Mouse (Mus musculus) kidney, postnatal 0 days (tissue): ENCODE data around the gene Comt. TPM values are rescaled to one million over a fixed set of nuclear protein-coding genes. Genes with fewer than 3 reads are reported as not detected.

Experiments used
- ATAC-seq: fragments of 200-750 bp; cut with Nextera tagmentation; replicated peaks from 2 replicates; pipeline ENCODE4 v1.8.0; 2017; ENCODE audit warnings: low read depth, moderate number of reproducible peaks, moderate TSS enrichment, moderate library complexity; ENCODE audit not compliant: low FRiP score
- DNase-seq: peaks from one replicate; pipeline ENCODE4 v3.0.0-alpha.2; 2016; ENCODE audit warnings: low spot score
- H3K27ac ChIP-seq: fragments of 300-500 bp; sonication (generic); 2 replicates; pipeline ENCODE4 v1.5.1; 2014; ENCODE audit warnings: mild to moderate bottlenecking
- H3K27me3 ChIP-seq: fragments of 300-500 bp; sonication (generic); 2 replicates; pipeline ENCODE4 v1.6.1; 2014; ENCODE audit warnings: low read length, mixed read lengths; ENCODE audit not compliant: insufficient read depth
- H3K36me3 ChIP-seq: fragments of 300-500 bp; sonication (generic); 2 replicates; pipeline ENCODE4 v1.6.1; 2014; ENCODE audit warnings: low read length, mixed read lengths; ENCODE audit not compliant: insufficient read depth
- H3K4me1 ChIP-seq: fragments of 300-500 bp; sonication (generic); replicated peaks from 2 replicates; pipeline ENCODE4 v1.6.1; 2014; ENCODE audit warnings: antibody characterized with exemption, low read length, mixed read lengths; ENCODE audit not compliant: insufficient read depth
- H3K4me2 ChIP-seq: fragments of 300-500 bp; sonication (generic); 2 replicates; pipeline ENCODE4 v1.6.1; 2014; ENCODE audit warnings: mild to moderate bottlenecking, low read length, moderate library complexity, mixed read lengths
- H3K4me3 ChIP-seq: fragments of 300-500 bp; sonication (generic); replicated peaks from 2 replicates; pipeline ENCODE4 v1.5.1; 2014; ENCODE audit warnings: low read depth, low read length
- H3K9ac ChIP-seq: fragments of 300-500 bp; sonication (generic); 2 replicates; pipeline ENCODE4 v1.6.1; 2014; ENCODE audit warnings: low read depth, low read length
- H3K9me3 ChIP-seq: fragments of 300-500 bp; sonication (generic); replicated peaks from 2 replicates; pipeline ENCODE4 v1.6.1; 2016; ENCODE audit warnings: low read length, inconsistent platforms, mixed read lengths
- CTCF ChIP-seq: IDR thresholded peaks from 2 replicates; pipeline ENCODE4 v1.5.1; 2016; ENCODE audit warnings: antibody characterized with exemption, low read depth, mild to moderate bottlenecking, moderate library complexity
- WGBS: fragments of 180-500 bp; shearing (Covaris S2); extraction: QIAGEN DNeasy Blood & Tissue Kit; methylation state at CpG from one replicate; pipeline ENCODE4 v1.1.7; 2014; 5-methylcytosine and 5-hydroxymethylcytosine counted together
- polyA plus RNA-seq: library from polyadenylated mRNA; unstranded; fragments of >200 nt; fragmentation: Nextera tagmentation; extraction: Ambion mirVana; gene quantifications from 2 replicates; pipeline ENCODE4 v1.2.1, GENCODE M21; 2015

Gene Comt
- polyA plus RNA-seq, 1 experiment from 2014 or later: 107 TPM

- no peak overlapping the region for H3K9ac ChIP-seq
- H3K36me3 ChIP-seq: no peaks in the 10 kb centered on the region
- no peak for ATAC-seq
- no peak overlapping the region for H3K4me2 ChIP-seq
- H3K4me1 ChIP-seq: peaks cover 26% of the 10 kb centered on the region
- H3K9me3 ChIP-seq: no peaks in the 10 kb centered on the region
- no peak for DNase-seq
- WGBS: 49% methylated on average over 6 of the region's 6 CpGs
- H3K27me3 ChIP-seq: no peaks in the 10 kb centered on the region
- no peak for TF ChIP-seq CTCF
- no peak overlapping the region for H3K27ac ChIP-seq
- no peak overlapping the region for H3K4me3 ChIP-seq
These were observed 46.1 kb downstream of the Comt start for GRCm38 (mm10) chr16:18380495-18381063.

GRCm38 (mm10) chr16:18379338-18380001, 47.2 kb downstream of the Comt start:
- Histone ChIP-seq H3K27me3 (no peaks in the 10 kb centered on the region), H3K4me3 (no peak overlapping the region), H3K27ac (no peak overlapping the region), H3K4me1 (peaks cover 21% of the 10 kb centered on the region), H3K36me3 (no peaks in the 10 kb centered on the region), H3K9ac (no peak overlapping the region), H3K4me2 (no peak overlapping the region), H3K9me3 (no peaks in the 10 kb centered on the region)
- 79% methylated on average over 8 of the region's 8 CpGs for WGBS
- DNase-seq: no peak
- TF ChIP-seq CTCF: no peak
- ATAC-seq: no peak

DNA sequence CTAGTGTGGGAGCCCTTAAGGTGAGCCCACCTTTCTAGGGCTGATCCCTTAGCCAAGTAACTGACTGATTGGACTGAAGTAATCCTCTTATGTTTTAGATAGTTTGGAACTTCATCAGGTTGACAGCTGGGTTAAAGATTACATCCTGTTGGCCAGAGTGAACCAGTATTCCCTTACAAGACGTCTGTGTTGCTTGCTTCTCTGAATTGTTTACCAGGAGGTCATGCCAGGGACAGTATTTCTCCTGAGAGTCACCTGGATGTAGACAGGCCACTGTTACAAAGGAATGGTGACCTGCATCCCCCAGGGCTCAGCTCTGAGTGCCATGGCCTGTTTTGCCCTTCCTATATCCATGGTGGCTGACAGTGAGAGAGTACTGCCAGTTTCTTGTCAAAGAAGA, 48.2 kb downstream of the Comt start:
- WGBS: 4% methylated on average over 1 of the region's 1 CpGs
- H3K9me3 ChIP-seq: no peaks in the 10 kb centered on the region
- no peaks in the 10 kb centered on the region for H3K36me3 ChIP-seq
- no peak overlapping the region for H3K4me2 ChIP-seq
- H3K4me3 ChIP-seq: no peak overlapping the region
- peaks cover 12% of the 10 kb centered on the region; the same call in 1 of the 2 replicates for H3K4me1 ChIP-seq
- no peak overlapping the region; the same call in 1 of the 2 replicates for H3K27ac ChIP-seq
- ATAC-seq (no peak), DNase-seq (no peak)
- no peak for TF ChIP-seq CTCF
- H3K9ac ChIP-seq: no peak overlapping the region
- H3K27me3 ChIP-seq: no peaks in the 10 kb centered on the region

DNA sequence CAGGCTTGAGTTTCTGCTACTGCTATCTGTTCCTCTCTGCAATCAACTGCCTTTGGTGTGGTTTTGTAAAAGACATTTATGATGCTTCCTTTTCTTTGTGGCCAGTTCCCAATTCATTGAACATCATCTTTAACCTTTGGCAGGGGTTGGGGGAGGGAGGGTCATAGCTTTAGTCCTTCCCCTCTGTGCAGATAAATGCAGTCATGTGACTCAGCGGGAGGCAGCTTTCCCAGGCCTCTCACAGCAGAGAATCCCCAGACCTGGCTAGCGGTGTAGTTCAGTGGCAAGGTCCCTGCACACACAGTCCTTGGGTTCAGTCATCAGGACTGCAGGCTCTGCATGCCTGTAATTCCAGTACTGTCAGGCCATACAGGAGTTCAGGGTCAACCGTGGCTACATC, 49.4 kb downstream of the Comt start:
- WGBS: 50% methylated on average over 3 of the region's 3 CpGs
- no peaks in the 10 kb centered on the region for H3K36me3 ChIP-seq
- H3K9me3 ChIP-seq: no peaks in the 10 kb centered on the region
- ATAC-seq: peak; percentile 37; the same call in 1 of the 2 replicates
- no peak for DNase-seq
- H3K27ac ChIP-seq: peak overlapping the region; percentile 52; the same call in 1 of the 2 replicates
- peaks cover 9% of the 10 kb centered on the region; the same call in 1 of the 2 replicates for H3K4me1 ChIP-seq
- H3K27me3 ChIP-seq: no peaks in the 10 kb centered on the region
- no peak for TF ChIP-seq CTCF
- no peak overlapping the region for H3K4me3 ChIP-seq
- no peak overlapping the region for H3K9ac ChIP-seq
- H3K4me2 ChIP-seq: no peak overlapping the region

- Histone ChIP-seq H3K27me3 (no peaks in the 10 kb centered on the region), H3K4me2 (no peak overlapping the region), H3K4me3 (no peak overlapping the region), H3K9ac (no peak overlapping the region), H3K27ac (no peak overlapping the region), H3K36me3 (no peaks in the 10 kb centered on the region), H3K9me3 (no peaks in the 10 kb centered on the region), H3K4me1 (peaks cover 9% of the 10 kb centered on the region; the same call in 1 of the 2 replicates)
- DNase-seq: no peak
- ATAC-seq: no peak
- TF ChIP-seq CTCF: no peak
- 71% methylated on average over 7 of the region's 7 CpGs for WGBS
These were observed 50.2 kb downstream of the Comt start for GRCm38 (mm10) chr16:18376297-18376954.

DNA sequence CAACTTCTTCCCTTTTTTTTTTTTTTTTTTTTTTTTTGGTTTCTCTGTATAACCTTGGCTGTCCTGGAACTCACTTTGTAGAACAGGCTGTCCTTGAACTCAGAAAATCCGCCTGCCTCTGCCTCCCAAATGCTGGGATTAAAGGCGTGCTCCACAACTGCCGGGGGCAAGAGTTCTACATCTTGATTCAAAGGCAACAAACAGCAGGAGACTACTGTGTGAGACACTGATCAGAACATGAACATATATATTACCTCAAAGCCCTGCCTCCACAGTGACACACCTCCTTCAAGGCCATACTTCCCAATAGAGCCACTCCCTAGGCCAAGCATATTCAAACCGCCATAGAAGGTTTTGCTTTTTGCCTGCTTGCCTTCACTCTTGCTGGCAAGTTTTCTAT, 53.0 kb downstream of the Comt start:
- DNase-seq (no peak), ATAC-seq (no peak)
- Histone ChIP-seq H3K36me3 (no peaks in the 10 kb centered on the region), H3K27me3 (no peaks in the 10 kb centered on the region), H3K27ac (no peak overlapping the region), H3K4me1 (peaks cover 8% of the 10 kb centered on the region; the same call in 1 of the 2 replicates), H3K4me3 (no peak overlapping the region), H3K9me3 (no peaks in the 10 kb centered on the region), H3K9ac (no peak overlapping the region), H3K4me2 (no peak overlapping the region)
- 96% methylated on average over 4 of the region's 4 CpGs for WGBS
- no peak for TF ChIP-seq CTCF
